Mouse (Mus musculus) limb, embryonic 11.5 days (tissue): Measurements from ENCODE around the gene Mef2c. TPM values are rescaled to one million over a fixed set of nuclear protein-coding genes. Genes with fewer than 3 reads are reported as not detected.

Experiments
- ATAC-seq: fragments of 200-750 bp; cut with Nextera tagmentation; 2 replicates; pipeline ENCODE4 v1.8.0; 2017; ENCODE audit warnings: low read depth; ENCODE audit not compliant: insufficient number of reproducible peaks, low FRiP score, low TSS enrichment
- DNase-seq: peaks from one replicate; pipeline ENCODE4 v3.0.0-alpha.2; 2015; ENCODE audit warnings: low spot score
- H3K27ac ChIP-seq: fragments of 300-500 bp; sonication (generic); replicated peaks from 2 replicates; pipeline ENCODE4 v1.5.1; 2014; ENCODE audit warnings: low read depth, mild to moderate bottlenecking, low read length
- H3K27me3 ChIP-seq: fragments of 300-500 bp; sonication (generic); 2 replicates; pipeline ENCODE4 v1.6.1; 2014; ENCODE audit warnings: mild to moderate bottlenecking, low read length, mixed read lengths; ENCODE audit not compliant: control insufficient read depth, insufficient read depth
- H3K36me3 ChIP-seq: fragments of 300-500 bp; sonication (generic); 2 replicates; pipeline ENCODE4 v1.6.1; 2014; ENCODE audit warnings: mild to moderate bottlenecking, low read length, moderate library complexity, mixed read lengths; ENCODE audit not compliant: control insufficient read depth, insufficient read depth
- H3K4me1 ChIP-seq: fragments of 300-500 bp; sonication (generic); 2 replicates; pipeline ENCODE4 v1.6.1; 2014; ENCODE audit warnings: low read length, mixed read lengths; ENCODE audit not compliant: control insufficient read depth, insufficient read depth
- H3K4me2 ChIP-seq: fragments of 300-500 bp; sonication (generic); 2 replicates; pipeline ENCODE4 v1.6.1; 2014; ENCODE audit warnings: low read depth, mild to moderate bottlenecking, moderate library complexity; ENCODE audit not compliant: severe bottlenecking
- H3K4me3 ChIP-seq: fragments of 300-500 bp; sonication (generic); 2 replicates; pipeline ENCODE4 v1.5.1; 2014; ENCODE audit warnings: low read depth, low read length
- H3K9ac ChIP-seq: fragments of 300-500 bp; sonication (generic); 2 replicates; pipeline ENCODE4 v1.6.1; 2014; ENCODE audit warnings: mild to moderate bottlenecking, low read length
- H3K9me3 ChIP-seq: fragments of 300-500 bp; sonication (generic); 2 replicates; pipeline ENCODE4 v1.6.1; 2016; ENCODE audit warnings: low read length; ENCODE audit not compliant: control insufficient read depth
- WGBS: fragments of 180-500 bp; shearing (Covaris S2); extraction: QIAGEN DNeasy Blood & Tissue Kit; methylation state at CpG from one replicate; pipeline ENCODE4 v1.1.7; 2014; 5-methylcytosine and 5-hydroxymethylcytosine counted together
- polyA plus RNA-seq: library from polyadenylated mRNA; unstranded; fragments of >200 nt; fragmentation: Nextera tagmentation; extraction: Ambion mirVana; gene quantifications from 2 replicates; pipeline ENCODE4 v1.2.1, GENCODE M21; 2014

Gene Mef2c
- polyA plus RNA-seq, 1 experiment from 2014 or later, result 27.8 TPM

DNA sequence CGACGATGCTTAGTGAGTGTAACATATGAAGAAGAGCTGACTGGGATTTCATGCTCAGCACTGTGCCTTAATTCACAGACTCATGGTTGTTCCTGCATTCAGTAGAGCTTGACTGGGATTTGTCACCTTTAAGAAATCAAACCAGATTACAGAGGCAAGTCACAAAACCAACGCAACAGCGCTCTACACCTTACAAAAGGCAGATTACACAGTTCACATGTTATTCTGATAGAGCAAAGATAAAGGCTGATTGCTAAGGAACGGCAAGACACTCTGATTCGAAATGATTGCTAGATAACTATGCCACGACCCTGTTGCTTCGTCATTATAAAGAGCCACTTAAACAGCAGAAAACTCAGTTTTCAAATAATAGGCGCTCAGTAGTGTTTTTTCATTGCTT is 24.1 kb downstream of the Mef2c start:
- H3K4me1 ChIP-seq, result no peaks in the 10 kb centered on the region
- no peak overlapping the region for H3K4me2 ChIP-seq
- no peak overlapping the region for H3K4me3 ChIP-seq
- DNase-seq (no peak), ATAC-seq (no peak)
- no peak overlapping the region for H3K9ac ChIP-seq
- H3K27me3 ChIP-seq, result no peaks in the 10 kb centered on the region
- no peaks in the 10 kb centered on the region for H3K9me3 ChIP-seq
- H3K27ac ChIP-seq, result no peak overlapping the region
- no peaks in the 10 kb centered on the region for H3K36me3 ChIP-seq
- WGBS, result 81% methylated on average over 9 of the region's 9 CpGs

DNA sequence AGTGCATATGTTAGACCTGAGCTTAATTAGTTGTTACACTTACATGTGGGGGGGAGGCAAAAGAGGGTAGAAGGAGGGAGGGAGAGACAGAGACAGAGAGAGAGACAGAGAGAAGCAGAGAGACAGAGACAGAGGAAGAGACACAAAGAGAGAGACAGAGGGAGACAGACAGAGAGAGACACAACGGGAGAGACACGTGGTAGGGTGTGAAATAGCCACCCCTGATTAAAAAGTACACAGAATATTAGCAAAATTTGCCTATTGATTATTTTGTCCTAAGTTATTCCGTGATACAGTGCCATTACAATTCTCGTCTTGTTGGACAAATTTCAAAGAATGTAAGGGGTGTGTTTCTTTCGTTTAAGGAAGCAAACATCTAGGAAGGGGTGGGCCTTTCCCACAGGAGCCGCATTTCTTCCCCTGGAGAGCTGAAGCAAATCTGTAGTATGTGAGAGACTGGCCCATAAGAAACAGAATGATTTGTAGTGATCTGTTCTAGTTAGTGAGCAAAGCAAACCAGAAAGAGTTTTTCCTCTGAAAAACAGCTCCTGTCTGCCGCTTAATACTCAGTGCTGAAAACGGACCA is 26.0 kb downstream of the Mef2c start:
- Histone ChIP-seq H3K4me2 (no peak overlapping the region), H3K9ac (no peak overlapping the region), H3K27me3 (no peaks in the 10 kb centered on the region), H3K36me3 (no peaks in the 10 kb centered on the region), H3K27ac (no peak overlapping the region), H3K4me3 (no peak overlapping the region), H3K4me1 (no peaks in the 10 kb centered on the region), H3K9me3 (no peaks in the 10 kb centered on the region)
- DNase-seq, result no peak
- WGBS, result 79% methylated on average over 8 of the region's 8 CpGs
- no peak for ATAC-seq

DNA sequence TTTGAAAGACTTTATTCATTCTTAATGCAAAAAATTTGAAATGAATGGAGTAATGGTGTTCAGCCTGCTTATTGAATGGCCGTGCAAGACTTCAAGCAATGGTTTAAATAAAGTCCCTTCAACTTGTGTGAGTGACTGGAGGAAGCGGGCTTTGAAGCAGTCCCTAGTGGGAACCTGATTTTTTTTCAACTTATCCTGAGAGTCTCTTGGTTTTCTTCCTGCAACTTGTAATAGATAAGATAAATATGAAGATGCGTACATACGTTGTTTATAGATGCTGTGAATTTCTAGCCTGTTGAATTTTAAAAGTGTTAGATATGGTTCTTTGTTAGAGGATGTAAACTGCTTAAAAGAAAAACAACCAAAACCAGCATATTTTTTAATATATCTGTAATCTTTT is 27.1 kb downstream of the Mef2c start:
- WGBS, result 86% methylated on average over 4 of the region's 4 CpGs
- H3K9ac ChIP-seq, result no peak overlapping the region

DNA sequence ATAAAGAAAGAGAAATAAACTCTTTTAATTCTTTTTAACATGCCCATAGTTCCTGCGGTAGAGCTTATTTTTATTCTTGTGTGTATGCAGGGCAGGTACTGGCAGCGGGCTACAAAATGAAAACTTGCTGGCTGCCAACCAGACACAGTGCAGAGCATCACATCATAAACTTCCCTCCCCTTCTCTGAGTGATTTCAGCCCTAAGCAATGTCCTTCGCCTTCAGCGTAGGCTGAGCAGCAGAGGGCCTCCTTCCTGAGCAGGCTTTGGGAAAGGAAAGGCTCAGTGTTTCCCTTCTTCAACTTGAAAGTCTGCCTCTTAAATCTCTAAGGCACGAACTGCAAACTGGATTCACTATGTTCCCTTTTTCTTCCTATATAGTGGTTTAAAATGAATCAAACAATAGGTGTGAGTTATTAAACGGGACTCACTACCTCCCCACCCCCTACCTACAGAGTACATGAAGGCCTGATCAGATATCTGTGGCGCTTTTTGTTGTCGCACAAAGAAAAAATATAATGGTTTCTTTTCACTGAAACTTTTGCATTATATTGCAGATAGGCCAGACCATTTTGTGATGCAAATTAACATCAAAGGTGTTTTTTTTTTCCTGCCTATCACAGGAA is 28.2 kb downstream of the Mef2c start:
- Histone ChIP-seq H3K9ac (no peak overlapping the region), H3K4me1 (no peaks in the 10 kb centered on the region), H3K9me3 (no peaks in the 10 kb centered on the region), H3K4me2 (no peak overlapping the region), H3K4me3 (no peak overlapping the region), H3K36me3 (no peaks in the 10 kb centered on the region), H3K27me3 (no peaks in the 10 kb centered on the region), H3K27ac (no peak overlapping the region)
- ATAC-seq (no peak), DNase-seq (no peak)
- 57% methylated on average over 8 of the region's 8 CpGs for WGBS

More for the DNA sequence above, 27.1 kb downstream of the Mef2c start:
- ATAC-seq, result no peak
- Histone ChIP-seq H3K4me1 (no peaks in the 10 kb centered on the region), H3K4me2 (no peak overlapping the region), H3K36me3 (no peaks in the 10 kb centered on the region), H3K27me3 (no peaks in the 10 kb centered on the region), H3K27ac (no peak overlapping the region), H3K4me3 (no peak overlapping the region), H3K9me3 (no peaks in the 10 kb centered on the region)
- no peak for DNase-seq

DNA sequence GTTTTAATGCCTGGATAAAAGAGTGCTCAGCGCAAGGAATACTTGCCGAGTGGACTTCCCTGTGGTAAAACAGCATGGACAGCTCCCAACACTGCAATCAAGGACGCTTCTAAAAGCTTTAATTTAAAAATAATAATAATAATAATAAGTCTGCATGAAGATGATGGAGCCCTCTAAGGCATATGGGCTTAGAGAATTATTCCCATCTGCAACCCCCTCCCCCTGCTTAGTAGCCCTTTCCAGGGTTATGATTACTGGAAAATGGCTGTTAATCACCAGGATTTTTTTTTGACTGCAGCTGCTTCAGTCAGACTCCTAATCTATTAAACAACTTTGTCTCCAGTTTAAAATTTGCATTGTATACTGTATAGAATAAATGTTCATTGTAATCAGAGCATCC is 32.5 kb downstream of the Mef2c start:
- Histone ChIP-seq H3K4me2 (no peak overlapping the region), H3K27me3 (no peaks in the 10 kb centered on the region), H3K4me1 (no peaks in the 10 kb centered on the region), H3K9ac (no peak overlapping the region), H3K36me3 (no peaks in the 10 kb centered on the region), H3K9me3 (no peaks in the 10 kb centered on the region), H3K27ac (no peak overlapping the region), H3K4me3 (no peak overlapping the region)
- ATAC-seq (no peak), DNase-seq (no peak)
- WGBS, result 84% methylated on average over 3 of the region's 3 CpGs

DNA sequence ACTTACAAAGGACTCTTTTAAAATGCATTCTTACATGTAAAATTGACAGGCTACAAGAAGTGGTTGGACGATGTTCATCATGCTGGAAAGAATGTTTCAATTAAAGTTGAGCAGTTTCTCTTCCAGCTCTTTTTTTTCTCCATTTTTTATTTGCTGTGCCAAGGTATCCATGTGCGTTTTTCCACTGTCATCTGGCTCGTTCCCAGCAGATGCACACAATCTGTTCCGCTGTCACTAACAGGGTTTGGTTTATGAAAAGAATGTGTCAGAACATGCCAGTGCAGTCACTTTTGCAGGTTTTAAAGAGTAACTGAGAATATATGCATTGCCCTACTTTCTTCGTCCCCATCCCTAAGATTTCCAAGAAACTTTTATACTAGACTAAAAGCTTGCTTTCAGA is 33.3 kb downstream of the Mef2c start:
- no peak for ATAC-seq
- 80% methylated on average over 5 of the region's 5 CpGs for WGBS
- no peaks in the 10 kb centered on the region for H3K4me1 ChIP-seq
- H3K36me3 ChIP-seq, result no peaks in the 10 kb centered on the region
- no peak overlapping the region for H3K27ac ChIP-seq
- no peaks in the 10 kb centered on the region for H3K9me3 ChIP-seq
- no peak overlapping the region for H3K9ac ChIP-seq
- H3K4me3 ChIP-seq, result no peak overlapping the region
- DNase-seq, result no peak
- H3K27me3 ChIP-seq, result no peaks in the 10 kb centered on the region
- H3K4me2 ChIP-seq, result no peak overlapping the region

DNA sequence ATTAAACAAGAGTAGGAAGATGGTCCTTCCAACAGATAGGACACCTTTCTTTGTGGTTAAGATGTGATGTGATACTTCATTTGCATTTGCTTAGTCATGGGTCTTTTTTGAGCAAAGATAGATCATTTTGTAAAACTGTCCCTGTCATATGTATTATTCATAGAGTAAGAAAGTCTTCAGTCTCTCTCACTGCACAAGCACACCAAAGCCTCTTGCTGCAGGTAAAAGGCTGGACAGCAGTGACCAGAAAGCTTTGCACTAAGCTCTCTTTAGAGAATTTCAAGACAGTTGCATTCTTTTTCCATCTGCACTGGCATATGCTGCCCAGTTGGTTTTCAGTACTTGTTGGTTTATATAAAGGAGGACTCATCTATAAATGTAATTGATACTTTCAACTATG is 36.1 kb downstream of the Mef2c start:
- DNase-seq, result no peak
- Histone ChIP-seq H3K4me3 (no peak overlapping the region), H3K9me3 (no peaks in the 10 kb centered on the region), H3K4me2 (no peak overlapping the region), H3K27ac (no peak overlapping the region), H3K9ac (no peak overlapping the region), H3K36me3 (no peaks in the 10 kb centered on the region), H3K27me3 (no peaks in the 10 kb centered on the region), H3K4me1 (no peaks in the 10 kb centered on the region)
- no peak for ATAC-seq

DNA sequence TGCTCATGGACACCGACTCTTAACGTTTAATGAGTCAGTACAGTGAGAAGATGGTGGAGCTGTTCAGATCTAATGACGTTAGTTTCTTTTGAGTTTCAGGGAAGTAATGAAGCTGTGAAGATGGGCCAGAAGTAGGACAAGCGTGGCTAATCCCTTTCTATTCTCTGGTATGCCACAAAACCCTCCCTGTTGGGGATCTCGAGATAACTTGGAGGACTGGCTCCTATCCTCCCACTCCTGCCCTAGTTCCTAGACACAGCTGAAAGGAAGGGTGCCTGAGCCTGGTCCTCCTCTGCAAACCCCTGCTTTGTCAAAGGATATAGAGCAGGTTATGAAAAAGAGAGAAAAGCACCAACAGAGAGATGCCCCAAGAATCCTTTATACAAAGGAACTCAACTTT is 38.8 kb downstream of the Mef2c start:
- no peaks in the 10 kb centered on the region for H3K4me1 ChIP-seq
- no peaks in the 10 kb centered on the region for H3K27me3 ChIP-seq
- no peaks in the 10 kb centered on the region for H3K9me3 ChIP-seq
- H3K27ac ChIP-seq, result no peak overlapping the region
- H3K4me3 ChIP-seq, result no peak overlapping the region
- DNase-seq (no peak), ATAC-seq (no peak)
- no peaks in the 10 kb centered on the region for H3K36me3 ChIP-seq
- no peak overlapping the region for H3K4me2 ChIP-seq
- 75% methylated on average over 5 of the region's 5 CpGs for WGBS
- no peak overlapping the region for H3K9ac ChIP-seq

DNA sequence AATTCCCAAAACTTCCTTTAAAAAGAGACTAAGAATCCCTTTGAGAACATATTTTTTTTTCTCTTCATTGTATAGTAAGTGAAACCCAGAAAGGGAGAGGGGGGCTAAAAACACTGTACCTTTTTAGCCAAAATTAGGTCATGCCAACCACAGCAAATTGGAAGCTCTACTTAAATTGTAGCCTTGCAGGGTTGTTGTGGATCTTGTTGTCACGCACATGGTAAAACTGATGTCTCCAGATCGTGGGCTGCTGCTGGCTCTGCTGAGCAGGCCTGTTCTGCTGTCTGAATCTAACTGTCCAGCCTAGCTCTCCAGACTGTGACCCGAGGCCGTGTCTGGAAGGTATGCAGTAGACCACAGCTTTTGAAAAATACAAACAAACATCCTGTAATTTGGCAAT is 40.9 kb downstream of the Mef2c start:
- 81% methylated on average over 4 of the region's 4 CpGs for WGBS
- Histone ChIP-seq H3K4me3 (no peak overlapping the region), H3K4me1 (no peaks in the 10 kb centered on the region), H3K9me3 (no peaks in the 10 kb centered on the region), H3K27ac (no peak overlapping the region), H3K36me3 (no peaks in the 10 kb centered on the region), H3K4me2 (no peak overlapping the region), H3K27me3 (no peaks in the 10 kb centered on the region), H3K9ac (no peak overlapping the region)
- ATAC-seq (no peak), DNase-seq (no peak)
